Mouse (Mus musculus): ENCODE data around the gene Erfe. TPM values are rescaled to one million over a fixed set of nuclear protein-coding genes. Genes with fewer than 3 reads are reported as not detected.

The Erfe gene
- total RNA-seq (2018; cell fraction: chromatin; rRNA removed) = not detected
- total RNA-seq (2018; cell fraction: cytosol; rRNA removed) = not detected
- total RNA-seq (2018; cell fraction: nucleus; rRNA removed) = under 1 TPM in 1 of 26 experiments, not detected in 25; 0.27 TPM
- not detected in 3 replicates for polyA plus RNA-seq (2018)

DNA sequence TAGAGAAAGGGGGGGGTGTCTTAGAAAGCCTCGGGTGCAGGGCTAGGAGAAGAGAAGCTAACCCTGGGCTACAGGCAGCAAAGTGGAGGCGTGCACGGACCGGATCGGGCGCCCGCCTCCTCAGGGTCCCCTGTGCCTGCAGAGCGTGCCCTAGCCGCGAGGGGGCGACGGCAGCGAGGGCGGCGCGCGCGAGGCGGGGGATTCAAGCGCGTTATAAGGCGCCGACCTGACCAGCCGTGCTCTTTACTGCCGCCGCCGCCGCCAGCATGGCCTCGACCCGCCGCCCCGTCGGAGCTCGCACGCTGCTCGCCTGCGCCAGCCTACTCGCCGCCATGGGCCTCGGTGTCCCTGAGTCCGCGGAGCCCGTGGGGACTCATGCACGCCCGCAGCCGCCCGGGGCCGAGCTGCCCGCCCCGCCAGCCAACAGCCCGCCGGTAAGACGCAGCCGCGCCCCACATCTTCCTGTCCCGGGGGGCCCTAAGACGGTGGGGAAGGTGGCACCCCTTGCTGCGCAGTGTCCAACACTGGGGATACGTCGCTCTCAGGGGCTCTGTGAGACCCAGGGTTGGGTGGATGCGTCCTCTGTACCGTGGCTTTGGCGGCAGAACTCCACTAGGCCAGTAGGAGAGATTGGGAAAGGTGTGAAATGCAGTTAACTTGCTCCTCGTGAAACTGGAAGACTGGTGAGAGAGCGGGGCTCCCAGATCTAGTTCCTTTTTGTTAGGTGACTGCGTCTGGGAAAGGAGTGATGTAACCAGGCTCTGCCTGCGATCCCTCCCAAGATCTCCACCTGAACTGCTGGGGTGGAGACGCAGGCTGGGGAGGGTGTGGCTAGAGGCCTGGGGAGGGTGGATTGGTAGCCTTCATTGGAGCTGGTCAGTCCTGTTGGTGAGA is at the start of gene Erfe:
Gene Erfe, plus strand, starts transcription at position 216 of the 894 bp plus-strand sequence.
- no peak within 1 kb of the TSS for H3K27ac ChIP-seq
- 5% methylated on average over 65 of the region's 68 CpGs for WGBS (ENCODE audit: missing documents)
- H3K36me3 ChIP-seq (ENCODE audit: inconsistent target) = peaks cover under 1% of the 10 kb centered on the region; the same call in 1 of the 2 replicates
- no peaks in the 10 kb centered on the region for H3K79me2 ChIP-seq (ENCODE audit: inconsistent target)
- no peak within 1 kb of the TSS for H3K4me3 ChIP-seq (ENCODE audit: inconsistent target)

DNA sequence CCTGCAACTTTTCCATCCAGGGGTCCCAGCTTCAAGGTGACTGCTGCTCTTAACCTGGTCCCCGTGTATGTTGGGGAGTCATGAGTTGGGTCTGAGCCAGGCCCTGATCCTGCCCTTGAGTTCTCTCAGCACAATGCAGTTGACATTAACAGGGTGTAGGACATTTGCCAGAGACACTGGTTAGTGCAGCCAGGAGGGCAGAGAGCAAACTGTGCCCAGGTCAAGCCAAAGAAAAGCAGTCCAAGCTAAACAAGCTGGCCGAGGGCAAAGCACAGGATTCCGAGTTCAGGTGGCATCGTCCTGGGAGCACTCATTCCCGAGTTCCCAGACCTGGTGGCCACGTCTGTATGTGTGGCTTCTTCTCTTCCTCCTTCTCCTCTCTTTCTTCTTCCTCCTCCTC is 48.6 kb upstream of the Erfe start:
- Histone ChIP-seq H3K79me2 (ENCODE audit: inconsistent target) (no peaks in the 10 kb centered on the region), H3K36me3 (ENCODE audit: inconsistent target) (peaks cover 24% of the 10 kb centered on the region; the same call in 1 of the 2 replicates), H3K4me3 (ENCODE audit: inconsistent target) (no peak overlapping the region), H3K27ac (no peak overlapping the region)
- 87% methylated on average over 6 of the region's 6 CpGs for WGBS (ENCODE audit: missing documents)

DNA sequence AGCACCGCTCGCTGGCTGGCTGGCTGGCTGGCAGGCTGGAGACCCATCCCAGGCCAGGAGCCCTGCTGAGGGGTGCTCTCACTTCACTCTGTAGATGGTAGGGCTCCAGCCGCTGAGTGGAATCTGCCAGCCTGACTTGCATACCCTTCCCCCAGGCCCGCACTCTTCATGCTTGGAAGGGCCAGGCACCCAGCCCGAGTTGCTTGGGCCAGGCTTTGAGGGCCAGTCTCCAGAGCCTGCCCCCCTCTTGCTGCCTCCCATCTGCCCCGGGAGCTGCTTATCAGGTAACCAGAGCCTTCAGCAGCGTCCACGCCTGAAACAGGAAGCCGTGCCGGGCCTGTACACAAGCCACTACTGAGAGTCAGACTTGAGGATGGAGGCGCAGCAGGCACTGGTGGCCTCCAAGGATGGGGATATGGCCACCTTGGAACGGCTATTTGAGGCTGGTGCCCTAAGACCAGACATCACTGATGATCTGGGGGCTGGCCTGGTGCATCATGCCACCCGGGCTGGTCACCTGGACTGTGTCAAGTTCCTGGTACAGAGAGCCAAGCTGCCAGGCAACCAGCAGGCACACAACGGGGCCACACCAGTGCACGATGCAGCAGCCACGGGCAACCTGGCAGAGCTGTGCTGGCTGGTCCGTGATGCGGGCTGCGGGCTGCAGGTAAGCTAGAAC is 44.3 kb upstream of the Erfe start, which contains the start of gene Espnl:
Gene Espnl, plus strand, starts transcription at position 316 of the 679 bp plus-strand sequence.
- no peaks in the 10 kb centered on the region for H3K79me2 ChIP-seq (ENCODE audit: inconsistent target)
- 45% methylated on average over 17 of the region's 19 CpGs for WGBS (ENCODE audit: missing documents)
- peaks cover 2% of the 10 kb centered on the region; the same call in 1 of the 2 replicates for H3K36me3 ChIP-seq (ENCODE audit: inconsistent target)
- H3K4me3 ChIP-seq (ENCODE audit: inconsistent target) = no peak within 1 kb of the TSS
- H3K27ac ChIP-seq = no peak within 1 kb of the TSS

DNA sequence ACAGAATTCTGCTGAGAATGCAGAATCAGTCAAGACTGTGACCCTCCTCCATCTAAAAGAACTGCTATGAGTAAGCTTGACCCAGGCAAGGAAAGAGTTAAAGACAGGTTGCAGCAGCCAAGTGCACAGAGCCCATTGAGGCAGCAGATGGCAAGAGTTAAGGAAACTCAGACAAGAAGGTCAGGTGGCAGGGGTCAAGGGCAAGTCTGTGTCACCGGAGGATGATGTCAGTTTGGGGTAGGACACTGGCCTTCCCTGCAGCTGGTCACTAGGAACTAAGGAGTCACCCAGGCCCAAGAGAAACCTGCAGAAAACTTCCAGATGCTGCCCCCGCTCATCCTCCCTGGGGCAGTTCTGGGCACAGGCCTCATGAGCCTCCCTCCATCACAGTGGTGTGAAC is 41.6 kb upstream of the Erfe start:
- WGBS (ENCODE audit: missing documents) = 95% methylated on average over 2 of the region's 2 CpGs
- Histone ChIP-seq H3K36me3 (ENCODE audit: inconsistent target) (no peaks in the 10 kb centered on the region), H3K79me2 (ENCODE audit: inconsistent target) (no peaks in the 10 kb centered on the region), H3K4me3 (ENCODE audit: inconsistent target) (no peak overlapping the region), H3K27ac (no peak overlapping the region)

DNA sequence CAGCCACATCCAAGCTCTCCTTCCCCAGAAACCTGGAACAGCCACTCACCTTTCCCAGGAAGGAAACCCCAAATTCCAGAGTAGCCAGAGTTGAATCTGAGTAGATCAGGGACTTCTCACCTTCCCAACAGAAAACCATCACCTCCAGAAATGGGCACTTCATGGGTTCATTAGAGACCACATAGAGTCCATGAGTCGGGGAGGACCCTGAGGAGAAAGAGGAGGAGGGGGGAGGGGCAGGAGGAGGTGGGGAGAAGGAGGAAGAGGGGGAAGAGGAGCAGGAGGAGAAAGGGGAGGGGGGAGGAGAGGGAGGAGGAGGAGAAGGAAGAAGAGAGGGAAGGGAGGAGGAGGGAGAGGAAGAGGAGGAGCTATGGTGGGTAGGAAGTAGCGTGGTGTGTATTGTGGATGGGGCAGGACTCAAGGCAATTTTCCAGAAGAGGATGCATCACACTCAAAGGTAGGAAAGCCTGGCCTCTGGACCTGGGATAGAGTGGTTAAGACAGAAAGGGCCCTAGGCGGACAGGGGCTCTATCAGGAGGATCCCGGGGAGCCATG is 40.7 kb upstream of the Erfe start:
- 74% methylated on average over 4 of the region's 4 CpGs for WGBS (ENCODE audit: missing documents)
- H3K36me3 ChIP-seq (ENCODE audit: inconsistent target) = no peaks in the 10 kb centered on the region

DNA sequence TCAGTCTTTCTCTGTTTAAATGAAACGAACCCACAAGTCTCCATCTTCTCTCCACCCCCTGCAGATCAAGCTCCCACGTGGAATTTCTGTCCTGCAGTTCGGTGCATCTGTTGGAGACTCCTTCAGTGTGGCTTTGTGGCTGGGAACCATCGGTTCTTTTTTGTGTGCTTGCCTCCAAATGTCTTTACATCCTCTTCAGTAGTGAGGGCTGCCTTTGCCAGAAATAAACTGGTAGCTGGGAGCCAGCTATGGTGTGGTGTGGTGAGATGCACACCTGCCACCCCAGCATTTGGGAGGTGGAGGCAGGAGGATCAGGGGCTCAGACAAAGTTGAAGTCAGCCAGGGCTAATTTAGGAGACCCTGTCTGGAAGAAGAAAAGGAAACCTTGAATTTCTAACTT is 34.1 kb upstream of the Erfe start:
- H3K79me2 ChIP-seq (ENCODE audit: inconsistent target) = no peaks in the 10 kb centered on the region
- 81% methylated on average over 4 of the region's 4 CpGs for WGBS (ENCODE audit: missing documents)
- H3K36me3 ChIP-seq (ENCODE audit: inconsistent target) = no peaks in the 10 kb centered on the region
- no peak overlapping the region for H3K4me3 ChIP-seq (ENCODE audit: inconsistent target)
- no peak overlapping the region for H3K27ac ChIP-seq

More for the DNA sequence above, 40.7 kb upstream of the Erfe start:
- Histone ChIP-seq H3K4me3 (ENCODE audit: inconsistent target) (no peak overlapping the region), H3K79me2 (ENCODE audit: inconsistent target) (no peaks in the 10 kb centered on the region), H3K27ac (no peak overlapping the region)

DNA sequence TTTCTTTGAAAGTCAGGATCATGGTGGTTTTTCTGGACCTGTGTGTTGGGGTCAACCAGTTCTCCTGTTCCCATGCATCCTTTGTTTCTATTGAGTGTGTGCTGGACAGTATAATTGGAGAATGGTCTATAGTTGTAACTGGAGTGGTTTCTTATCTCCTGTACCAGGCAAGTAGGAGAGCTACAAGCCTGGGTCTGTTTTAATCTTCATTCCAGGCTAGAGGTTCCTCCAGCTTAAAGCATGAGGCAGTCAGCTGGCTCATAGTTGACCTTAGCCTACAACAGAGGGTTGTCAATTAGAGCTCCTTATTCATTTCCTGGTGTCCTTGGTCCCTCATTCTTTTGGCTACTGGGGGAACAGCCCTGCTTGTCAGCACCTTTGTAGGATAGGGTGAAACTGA is 32.6 kb upstream of the Erfe start:
- Histone ChIP-seq H3K36me3 (ENCODE audit: inconsistent target) (no peaks in the 10 kb centered on the region), H3K4me3 (ENCODE audit: inconsistent target) (no peak overlapping the region), H3K79me2 (ENCODE audit: inconsistent target) (no peaks in the 10 kb centered on the region), H3K27ac (no peak overlapping the region)

DNA sequence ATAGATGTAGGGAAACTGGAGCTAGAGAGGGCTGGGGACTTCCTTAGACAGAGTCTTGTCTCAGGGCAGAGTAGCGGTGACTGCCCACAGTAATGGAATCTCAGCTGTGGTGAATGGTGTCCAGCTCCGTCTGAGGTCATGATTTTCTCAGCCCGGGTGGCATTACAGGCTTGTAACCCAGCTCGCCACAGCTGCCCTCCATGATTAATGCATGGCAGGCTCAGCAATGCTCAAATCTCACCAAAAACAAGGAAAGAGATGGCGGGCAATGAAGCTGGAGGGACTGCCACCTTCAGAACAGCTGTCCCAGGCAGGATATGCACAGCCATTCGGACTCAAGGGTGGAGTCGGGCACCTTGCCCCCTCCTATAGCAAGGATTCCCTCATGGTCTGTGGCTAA is 28.9 kb upstream of the Erfe start:
- Histone ChIP-seq H3K27ac (no peak overlapping the region), H3K79me2 (ENCODE audit: inconsistent target) (no peaks in the 10 kb centered on the region)

DNA sequence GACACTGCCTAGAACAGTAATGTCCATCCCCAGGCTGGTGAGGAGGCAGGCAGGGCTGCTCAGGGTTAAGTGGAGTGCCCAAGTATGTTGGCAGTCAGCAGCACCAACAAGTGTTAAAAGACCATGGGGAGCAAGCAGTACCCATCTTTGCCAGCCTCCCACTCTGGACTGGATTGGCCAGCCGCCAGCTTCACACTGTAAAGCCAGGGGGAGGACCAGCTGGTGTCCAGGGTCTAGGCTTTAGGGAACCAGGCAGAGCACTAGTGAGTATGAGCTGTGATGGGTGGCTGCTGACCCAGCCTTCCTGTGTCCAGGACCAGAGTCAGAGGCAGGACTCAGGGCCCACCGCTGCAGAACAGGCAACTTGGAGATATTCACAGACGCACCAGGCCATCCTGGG is 22.2 kb upstream of the Erfe start:
- WGBS (ENCODE audit: missing documents) = 92% methylated on average over 3 of the region's 3 CpGs

More for the DNA sequence above, 28.9 kb upstream of the Erfe start:
- WGBS (ENCODE audit: missing documents) = 82% methylated on average over 7 of the region's 7 CpGs
- H3K36me3 ChIP-seq (ENCODE audit: inconsistent target) = no peaks in the 10 kb centered on the region
- no peak overlapping the region for H3K4me3 ChIP-seq (ENCODE audit: inconsistent target)

DNA sequence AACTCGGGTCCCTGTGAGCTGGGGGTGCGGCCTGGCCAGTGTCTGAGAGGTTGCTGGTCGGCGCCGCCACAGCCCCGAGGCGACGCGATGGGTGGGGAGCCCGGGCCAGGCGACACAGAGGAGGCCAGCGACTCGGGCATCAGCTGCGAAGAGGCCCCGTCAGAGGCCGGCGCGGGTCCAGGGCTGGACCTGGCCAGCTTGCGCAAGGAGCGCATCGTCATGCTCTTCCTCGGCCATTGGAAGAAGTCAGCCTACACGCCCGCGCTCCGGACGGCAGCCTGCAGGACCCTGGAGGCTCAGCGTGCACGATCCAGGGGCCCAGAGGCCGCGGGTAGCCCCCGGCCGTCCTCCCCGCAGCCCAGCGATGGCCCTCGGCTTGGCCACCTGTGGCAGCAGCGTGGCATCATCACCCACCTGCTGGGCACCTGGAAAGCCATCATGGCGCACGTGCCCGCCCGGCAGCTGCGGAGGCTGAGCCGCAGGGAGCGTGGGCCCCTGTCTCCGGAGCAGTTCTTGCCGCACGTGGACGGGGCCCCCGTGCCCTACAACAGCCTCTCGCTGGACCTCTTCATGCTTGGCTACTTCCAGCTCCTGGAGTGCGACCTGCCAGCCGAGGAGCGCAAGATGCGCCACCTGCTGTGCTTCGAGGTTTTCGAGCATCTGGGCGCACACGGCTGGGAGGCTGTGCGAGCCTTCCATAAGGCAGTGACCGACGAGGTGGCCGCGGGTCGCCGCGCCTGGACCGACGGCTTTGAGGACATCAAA is 21.1 kb upstream of the Erfe start:
- no peak overlapping the region for H3K4me3 ChIP-seq (ENCODE audit: inconsistent target)
- WGBS (ENCODE audit: missing documents) = 8% methylated on average over 66 of the region's 68 CpGs

More for the DNA sequence above, 22.2 kb upstream of the Erfe start:
- Histone ChIP-seq H3K36me3 (ENCODE audit: inconsistent target) (no peaks in the 10 kb centered on the region), H3K27ac (no peak overlapping the region), H3K4me3 (ENCODE audit: inconsistent target) (no peak overlapping the region), H3K79me2 (ENCODE audit: inconsistent target) (no peaks in the 10 kb centered on the region)

DNA sequence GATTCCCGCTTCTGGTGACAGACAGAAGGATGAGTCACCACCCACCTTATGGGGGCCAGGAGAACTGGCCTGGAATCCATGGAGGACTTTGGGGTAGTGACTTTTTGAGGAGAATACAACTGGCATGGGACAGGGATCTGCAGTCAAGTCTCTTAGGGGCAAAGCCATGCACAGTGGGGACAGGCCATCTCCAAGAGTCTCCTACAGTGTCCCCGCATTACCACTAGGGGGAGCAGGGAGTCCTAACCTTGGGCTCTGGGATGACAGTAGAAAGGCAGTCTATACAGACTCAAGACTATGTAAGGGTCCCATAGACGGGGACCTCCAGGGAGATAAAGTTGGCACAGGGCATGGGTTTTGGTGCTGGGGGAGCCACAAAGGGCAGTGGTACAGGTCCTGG is 19.3 kb upstream of the Erfe start:
- Histone ChIP-seq H3K79me2 (ENCODE audit: inconsistent target) (no peaks in the 10 kb centered on the region), H3K4me3 (ENCODE audit: inconsistent target) (no peak overlapping the region), H3K36me3 (ENCODE audit: inconsistent target) (no peaks in the 10 kb centered on the region), H3K27ac (no peak overlapping the region)
- WGBS (ENCODE audit: missing documents) = 36% methylated on average over 3 of the region's 3 CpGs

More for the DNA sequence above, 21.1 kb upstream of the Erfe start:
- Histone ChIP-seq H3K27ac (no peak overlapping the region), H3K36me3 (ENCODE audit: inconsistent target) (no peaks in the 10 kb centered on the region), H3K79me2 (ENCODE audit: inconsistent target) (no peaks in the 10 kb centered on the region)

DNA sequence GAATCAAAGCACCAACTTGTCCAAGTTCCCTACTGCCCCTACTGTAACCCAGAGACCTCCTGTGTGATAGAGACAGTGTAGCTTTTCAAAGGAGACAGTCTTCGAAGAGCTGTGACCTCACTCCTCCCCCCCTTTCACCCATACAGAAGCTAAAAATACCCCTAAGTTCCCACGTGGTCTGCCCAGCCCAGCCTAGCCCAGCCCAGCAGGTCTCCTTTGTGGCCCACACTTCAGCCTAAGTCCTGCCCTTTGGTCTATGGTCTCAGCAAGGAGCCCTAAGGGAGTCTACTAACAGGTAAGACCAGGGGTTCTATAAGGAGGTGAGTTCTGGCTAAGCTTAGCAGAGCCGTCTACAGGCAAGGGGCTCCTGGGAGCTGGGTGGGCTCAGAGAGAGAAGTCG is 15.4 kb upstream of the Erfe start, which contains the start of gene Klhl30:
Gene Klhl30, plus strand, starts transcription at position 176 of the 400 bp plus-strand sequence.
- H3K4me3 ChIP-seq (ENCODE audit: inconsistent target) = no peak within 1 kb of the TSS
- H3K79me2 ChIP-seq (ENCODE audit: inconsistent target) = no peaks in the 10 kb centered on the region
- 59% methylated on average over 4 of the region's 4 CpGs for WGBS (ENCODE audit: missing documents)
- no peaks in the 10 kb centered on the region for H3K36me3 ChIP-seq (ENCODE audit: inconsistent target)
- H3K27ac ChIP-seq = no peak within 1 kb of the TSS

DNA sequence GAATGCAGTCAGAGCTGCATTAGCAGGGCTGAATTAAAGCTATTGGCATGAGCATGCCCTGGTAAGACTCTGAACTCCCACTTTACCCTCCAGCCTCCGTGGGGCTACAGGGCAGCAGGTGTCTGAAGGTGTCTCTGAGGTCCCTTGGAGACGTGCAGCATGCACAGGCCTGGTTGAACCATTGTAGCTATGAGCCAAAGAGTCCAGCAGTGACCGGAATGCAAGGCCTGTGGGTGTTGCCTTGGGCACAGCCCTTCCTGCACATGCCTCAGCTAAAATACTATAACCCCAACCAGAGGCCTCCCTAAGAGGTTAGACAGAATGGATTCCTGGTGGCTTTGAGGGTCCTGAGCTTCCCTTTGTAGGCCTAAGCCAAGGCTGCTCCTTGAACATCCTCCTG is 15.0 kb upstream of the Erfe start:
- Histone ChIP-seq H3K79me2 (ENCODE audit: inconsistent target) (no peaks in the 10 kb centered on the region), H3K36me3 (ENCODE audit: inconsistent target) (no peaks in the 10 kb centered on the region), H3K4me3 (ENCODE audit: inconsistent target) (no peak overlapping the region), H3K27ac (no peak overlapping the region)
- 87% methylated on average over 3 of the region's 3 CpGs for WGBS (ENCODE audit: missing documents)

DNA sequence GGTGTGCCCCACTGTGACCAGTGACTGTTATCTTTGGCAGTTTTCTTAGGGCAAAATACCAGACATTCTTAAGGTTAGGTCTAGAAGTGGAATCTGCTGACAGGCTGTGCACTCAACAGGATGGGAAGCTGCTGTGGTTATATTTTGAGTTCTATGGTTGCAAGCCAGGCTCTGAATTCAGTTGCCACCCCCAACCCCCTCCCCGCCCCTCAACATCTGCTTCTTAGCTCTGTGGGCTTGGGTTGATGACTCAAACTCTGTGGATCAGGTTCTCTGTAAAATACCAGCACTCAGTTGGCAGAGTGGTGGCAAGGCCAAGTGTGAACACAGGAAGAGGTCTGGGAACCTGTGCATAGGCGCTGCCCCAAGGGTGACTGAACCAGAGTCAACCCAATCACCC is 14.0 kb upstream of the Erfe start:
- H3K27ac ChIP-seq = no peak overlapping the region
- no peak overlapping the region for H3K4me3 ChIP-seq (ENCODE audit: inconsistent target)
- no peaks in the 10 kb centered on the region for H3K79me2 ChIP-seq (ENCODE audit: inconsistent target)
- H3K36me3 ChIP-seq (ENCODE audit: inconsistent target) = no peaks in the 10 kb centered on the region
- 77% methylated on average over 2 of the region's 2 CpGs for WGBS (ENCODE audit: missing documents)

Data from macrophage (primary cell).